Mouse (Mus musculus) heart, postnatal 0 days (tissue): ENCODE results near the gene Mtmr10. TPM values are rescaled to one million over a fixed set of nuclear protein-coding genes. Genes with fewer than 3 reads are reported as not detected.

ENCODE experiments used
- ATAC-seq: fragments of 200-750 bp; cut with Nextera tagmentation; 2 replicates; pipeline ENCODE4 v1.8.0; 2017; ENCODE audit warnings: low read depth, moderate number of reproducible peaks, moderate library complexity; ENCODE audit not compliant: insufficient read depth
- DNase-seq: peaks from one replicate; pipeline ENCODE4 v3.0.0-alpha.2; 2016; ENCODE audit warnings: low spot score
- H3K27ac ChIP-seq: fragments of 300-500 bp; sonication (generic); 2 replicates; pipeline ENCODE4 v1.5.1; 2014; ENCODE audit warnings: low read depth, mild to moderate bottlenecking
- H3K27me3 ChIP-seq: fragments of 300-500 bp; sonication (generic); 2 replicates; pipeline ENCODE4 v1.6.1; 2014; ENCODE audit warnings: low read length, mixed read lengths; ENCODE audit not compliant: control insufficient read depth, insufficient read depth
- H3K36me3 ChIP-seq: fragments of 300-500 bp; sonication (generic); replicated peaks from 2 replicates; pipeline ENCODE4 v1.6.1; 2014; ENCODE audit warnings: low read length, mixed read lengths; ENCODE audit not compliant: control insufficient read depth, insufficient read depth
- H3K4me1 ChIP-seq: fragments of 300-500 bp; sonication (generic); 2 replicates; pipeline ENCODE4 v1.6.1; 2014; ENCODE audit warnings: antibody characterized with exemption; ENCODE audit not compliant: control insufficient read depth, insufficient read depth
- H3K4me2 ChIP-seq: fragments of 300-500 bp; sonication (generic); 2 replicates; pipeline ENCODE4 v1.6.1; 2014; ENCODE audit warnings: low read depth, mild to moderate bottlenecking, low read length, moderate library complexity
- H3K4me3 ChIP-seq: fragments of 300-500 bp; sonication (generic); 2 replicates; pipeline ENCODE4 v1.5.1; 2014; ENCODE audit warnings: low read depth, low read length
- H3K9ac ChIP-seq: fragments of 300-500 bp; sonication (generic); replicated peaks from 2 replicates; pipeline ENCODE4 v1.6.1; 2014; ENCODE audit warnings: low read depth, low read length, mixed read lengths
- H3K9me3 ChIP-seq: fragments of 300-500 bp; sonication (generic); replicated peaks from 2 replicates; pipeline ENCODE4 v1.6.1; 2016; ENCODE audit warnings: low read length; ENCODE audit not compliant: control insufficient read depth
- CTCF ChIP-seq: IDR thresholded peaks from 2 replicates; pipeline ENCODE4 v1.5.1; 2016; ENCODE audit warnings: antibody characterized with exemption, control low read depth, low read depth
- EP300 ChIP-seq: IDR thresholded peaks from 2 replicates; pipeline ENCODE4 v1.6.1; 2016; ENCODE audit warnings: antibody characterized with exemption, low read depth
- WGBS: fragments of 180-500 bp; shearing (Covaris S2); extraction: QIAGEN DNeasy Blood & Tissue Kit; methylation state at CpG from one replicate; pipeline ENCODE4 v1.1.7; 2014; 5-methylcytosine and 5-hydroxymethylcytosine counted together
- polyA plus RNA-seq: library from polyadenylated mRNA; unstranded; fragments of >200 nt; fragmentation: Nextera tagmentation; extraction: Ambion mirVana; gene quantifications from 2 replicates; pipeline ENCODE4 v1.2.1, GENCODE M21; 2015
- total RNA-seq: library from RNA; depleted of rRNA; stranded (reverse); fragments of >200 nt; gene quantifications from 2 replicates; pipeline ENCODE4 v1.2.3, GENCODE M21; 2014; ENCODE audit warnings: low replicate concordance

The Mtmr10 gene
- total and polyA plus RNA-seq, 2 experiments from 2014 or later, result 4.1 to 5.3 TPM

DNA sequence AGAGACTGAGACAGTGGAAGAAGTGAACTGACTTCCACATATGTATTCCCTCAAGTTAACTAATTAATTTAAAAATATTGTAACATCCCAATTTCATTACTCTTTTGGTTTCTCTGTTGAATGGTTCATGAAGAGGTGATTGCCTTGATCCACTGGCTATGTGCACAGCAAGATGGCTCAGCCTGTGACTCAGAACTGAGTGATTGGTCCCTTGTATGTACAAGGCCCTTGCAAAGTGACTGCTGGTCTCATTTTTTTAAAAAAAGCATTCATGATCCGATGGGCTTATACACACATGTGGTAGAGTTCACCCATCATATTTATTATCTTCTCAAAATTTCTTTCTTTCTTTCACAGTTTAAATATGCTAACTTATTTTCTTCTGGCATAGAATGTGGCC is 8.9 kb upstream of the Mtmr10 start:
- Histone ChIP-seq H3K9me3 (no peaks in the 10 kb centered on the region), H3K36me3 (no peaks in the 10 kb centered on the region), H3K27ac (no peak overlapping the region), H3K9ac (no peak overlapping the region), H3K4me2 (no peak overlapping the region), H3K4me3 (no peak overlapping the region), H3K27me3 (no peaks in the 10 kb centered on the region), H3K4me1 (no peaks in the 10 kb centered on the region)
- 69% methylated on average over 1 of the region's 1 CpGs for whole genome bisulfite sequencing
- TF ChIP-seq CTCF (no peak), EP300 (no peak)
- no peak for ATAC-seq
- no peak for DNase-seq

DNA sequence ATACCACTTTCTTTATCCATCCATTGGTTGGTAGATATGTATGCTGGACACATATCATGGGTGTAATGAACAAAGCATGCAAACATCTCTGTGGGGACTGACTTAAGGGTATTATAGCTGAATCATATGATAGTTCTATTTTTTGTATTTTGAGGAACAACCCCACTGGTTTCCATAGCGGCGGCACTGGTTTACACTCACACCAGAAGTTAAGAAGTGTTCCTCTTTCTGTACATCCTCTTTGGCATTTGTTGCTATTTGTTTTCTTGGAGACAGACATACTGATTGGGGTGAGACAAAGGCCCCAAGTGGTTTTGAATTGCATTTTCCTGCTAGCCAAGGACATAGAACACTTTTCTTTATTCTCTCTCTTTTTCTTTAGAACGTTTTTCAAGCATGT is 7.9 kb upstream of the Mtmr10 start:
- DNase-seq (no peak), ATAC-seq (no peak)
- Histone ChIP-seq H3K36me3 (no peaks in the 10 kb centered on the region), H3K9ac (no peak overlapping the region), H3K27me3 (no peaks in the 10 kb centered on the region), H3K27ac (no peak overlapping the region), H3K4me3 (no peak overlapping the region), H3K4me2 (no peak overlapping the region), H3K4me1 (no peaks in the 10 kb centered on the region), H3K9me3 (no peaks in the 10 kb centered on the region)
- 76% methylated on average over 3 of the region's 3 CpGs for WGBS
- TF ChIP-seq CTCF (no peak), EP300 (no peak)

DNA sequence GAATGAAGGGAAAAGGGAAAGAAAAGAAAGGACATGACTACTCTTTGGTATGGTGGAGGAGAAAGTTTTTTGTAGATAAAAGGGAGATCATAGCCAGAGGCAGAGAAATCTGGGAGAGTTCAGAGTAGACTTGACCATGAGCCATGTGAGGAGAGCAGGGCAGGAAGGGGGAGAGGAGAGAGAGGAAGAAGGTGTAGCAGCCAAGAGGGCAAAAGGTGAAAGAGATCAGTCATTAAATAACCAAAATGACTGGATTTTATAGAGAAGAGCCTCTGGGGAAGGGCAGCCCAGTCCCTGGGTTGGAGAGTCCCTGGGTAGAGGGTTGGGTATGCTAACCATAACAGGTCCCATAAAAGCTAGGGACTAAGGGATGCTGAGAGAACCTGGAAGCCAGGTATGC is 887 bp upstream of the Mtmr10 start:
- DNase-seq (no peak), ATAC-seq (no peak)
- Histone ChIP-seq H3K4me3 (no peak overlapping the region), H3K36me3 (no peaks in the 10 kb centered on the region), H3K27ac (no peak overlapping the region), H3K9me3 (no peaks in the 10 kb centered on the region), H3K27me3 (no peaks in the 10 kb centered on the region), H3K4me2 (no peak overlapping the region), H3K9ac (no peak overlapping the region), H3K4me1 (0 out of 2 replicates have a peak, but pooled peaks cover 4% of the 10 kb centered on the region)
- TF ChIP-seq EP300, result no peak
- no peak for TF ChIP-seq CTCF

DNA sequence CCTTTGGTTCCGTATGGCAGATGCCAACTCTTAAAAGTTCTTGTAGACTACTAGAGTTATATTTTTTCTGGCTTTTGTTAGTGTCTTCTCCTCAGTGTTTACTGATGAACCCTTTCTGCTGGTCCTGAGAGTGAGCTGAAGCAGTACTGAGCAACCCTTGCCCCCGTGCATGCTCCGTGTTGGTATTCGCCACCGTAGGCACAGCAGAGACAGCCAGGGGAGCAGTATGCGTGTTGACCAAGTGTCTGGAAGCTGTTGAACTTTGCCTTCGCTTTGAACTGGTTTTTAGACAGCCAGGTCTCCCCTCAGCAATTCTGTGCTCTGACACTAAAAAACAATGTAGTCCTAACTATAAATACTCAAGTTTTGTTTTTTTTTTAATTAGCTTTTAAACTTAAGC is 2.0 kb downstream of the Mtmr10 start:
- no peak overlapping the region for H3K4me3 ChIP-seq

DNA sequence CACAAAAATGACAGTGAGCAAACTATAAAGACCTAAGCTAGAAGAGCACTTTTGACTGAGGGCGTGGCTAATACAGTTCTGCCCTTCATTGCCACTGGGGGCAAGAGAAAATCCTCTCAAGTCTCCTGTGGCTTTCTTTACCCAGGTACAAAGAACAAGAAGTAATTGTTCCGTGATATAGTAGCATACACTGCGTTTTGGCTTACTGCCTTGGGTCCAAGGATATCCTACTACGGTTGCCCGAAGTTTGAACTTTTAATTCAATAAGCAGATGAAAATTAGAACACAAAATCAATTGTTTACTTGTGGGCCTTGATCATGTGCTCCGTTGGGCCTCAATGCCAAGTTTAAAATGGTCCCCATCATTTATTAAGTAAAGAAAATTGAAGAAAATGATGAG is 3.0 kb downstream of the Mtmr10 start:
- no peak overlapping the region for H3K9ac ChIP-seq
- DNase-seq (no peak), ATAC-seq (no peak)
- WGBS, result 89% methylated on average over 6 of the region's 6 CpGs
- TF ChIP-seq EP300, result no peak
- H3K36me3 ChIP-seq, result no peaks in the 10 kb centered on the region
- H3K4me3 ChIP-seq, result no peak overlapping the region
- H3K4me1 ChIP-seq, result 0 out of 2 replicates have a peak, but pooled peaks cover 4% of the 10 kb centered on the region
- H3K4me2 ChIP-seq, result no peak overlapping the region
- H3K27ac ChIP-seq, result no peak overlapping the region
- no peaks in the 10 kb centered on the region for H3K27me3 ChIP-seq
- no peaks in the 10 kb centered on the region for H3K9me3 ChIP-seq

More for the DNA sequence above, 2.0 kb downstream of the Mtmr10 start:
- no peaks in the 10 kb centered on the region for H3K9me3 ChIP-seq
- 0 out of 2 replicates have a peak, but pooled peaks cover 4% of the 10 kb centered on the region for H3K4me1 ChIP-seq
- H3K4me2 ChIP-seq, result no peak overlapping the region
- TF ChIP-seq CTCF, result no peak
- no peak for TF ChIP-seq EP300
- WGBS, result 94% methylated on average over 7 of the region's 7 CpGs
- H3K9ac ChIP-seq, result no peak overlapping the region
- H3K36me3 ChIP-seq, result no peaks in the 10 kb centered on the region
- DNase-seq, result no peak
- no peak for ATAC-seq
- no peaks in the 10 kb centered on the region for H3K27me3 ChIP-seq
- H3K27ac ChIP-seq, result no peak overlapping the region

DNA sequence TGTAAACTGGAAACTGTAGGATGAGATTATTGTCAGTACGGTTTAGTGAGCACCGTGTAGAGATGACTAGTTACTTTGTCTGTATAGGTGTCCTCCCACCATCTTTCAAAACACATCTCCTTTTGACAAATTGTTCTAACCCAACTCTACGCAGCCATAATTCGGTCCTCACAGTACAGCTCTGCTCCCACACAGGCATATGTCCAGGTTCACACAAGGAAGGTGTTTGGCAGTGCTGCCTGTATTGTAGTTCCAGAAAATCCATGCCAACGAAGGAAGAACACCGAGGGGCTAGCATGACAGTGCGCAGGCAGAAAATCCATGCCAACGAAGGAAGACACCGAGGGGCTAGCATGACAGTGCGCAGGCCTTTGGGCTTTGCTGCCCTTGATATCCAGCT is 4.3 kb downstream of the Mtmr10 start:
- no peak for TF ChIP-seq CTCF
- no peak for TF ChIP-seq EP300
- ATAC-seq (no peak), DNase-seq (no peak)
- no peak overlapping the region for H3K9ac ChIP-seq
- no peak overlapping the region for H3K27ac ChIP-seq
- no peaks in the 10 kb centered on the region for H3K27me3 ChIP-seq
- WGBS, result 93% methylated on average over 10 of the region's 10 CpGs
- no peaks in the 10 kb centered on the region for H3K36me3 ChIP-seq
- H3K4me2 ChIP-seq, result no peak overlapping the region
- H3K4me1 ChIP-seq, result 0 out of 2 replicates have a peak, but pooled peaks cover 4% of the 10 kb centered on the region
- H3K4me3 ChIP-seq, result no peak overlapping the region
- no peaks in the 10 kb centered on the region for H3K9me3 ChIP-seq
